Mouse (Mus musculus) 3134 (cell line): ENCODE measurements around the gene Gm867.

Experiments used
- DNase-seq: peaks from one replicate; pipeline ENCODE4 v3.0.0-alpha.2; 2011; ENCODE audit warnings: low spot score; ENCODE audit not compliant: insufficient read length; ENCODE audit errors: extremely low read depth

Gm867 gene

DNA sequence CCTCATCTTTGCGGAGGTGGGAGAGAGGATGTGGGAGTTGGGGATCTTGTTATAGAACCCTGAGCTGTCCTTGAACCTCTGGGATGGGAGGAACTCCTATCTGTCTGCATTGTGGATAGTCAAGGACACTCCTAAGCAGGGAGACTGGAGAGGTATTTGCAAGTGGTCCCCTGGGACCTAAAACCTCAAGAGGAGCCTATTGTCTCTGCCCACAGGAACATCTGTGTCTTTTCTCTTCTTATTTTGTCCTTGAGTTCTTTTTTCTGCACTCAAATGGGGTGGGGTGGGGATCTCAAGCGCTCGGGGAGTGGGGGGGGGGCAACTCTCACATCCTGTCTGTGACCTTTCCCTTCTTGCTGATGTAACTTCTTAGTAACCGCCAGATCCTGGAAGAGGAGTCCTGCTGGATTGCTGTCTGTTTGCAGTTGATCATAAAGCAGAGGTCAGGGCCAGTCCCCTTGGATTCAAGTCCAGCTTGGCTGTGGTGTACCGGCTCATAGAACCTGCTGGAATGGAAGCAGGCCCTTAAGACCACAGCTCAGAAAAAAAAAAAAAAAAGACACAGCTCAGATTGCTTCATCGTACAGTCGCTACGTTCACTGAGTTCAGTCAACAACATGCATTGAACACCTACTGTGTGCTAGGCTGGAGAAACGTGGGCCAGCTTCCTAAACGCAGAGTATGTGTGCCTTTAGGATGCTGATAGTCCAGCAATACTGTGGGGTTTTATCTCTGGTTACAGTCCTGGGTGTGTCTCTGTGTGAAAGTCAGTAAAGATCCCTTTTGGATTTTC, 2.4 kb downstream of the Gm867 start:
- DNase-seq, result no peak

DNA sequence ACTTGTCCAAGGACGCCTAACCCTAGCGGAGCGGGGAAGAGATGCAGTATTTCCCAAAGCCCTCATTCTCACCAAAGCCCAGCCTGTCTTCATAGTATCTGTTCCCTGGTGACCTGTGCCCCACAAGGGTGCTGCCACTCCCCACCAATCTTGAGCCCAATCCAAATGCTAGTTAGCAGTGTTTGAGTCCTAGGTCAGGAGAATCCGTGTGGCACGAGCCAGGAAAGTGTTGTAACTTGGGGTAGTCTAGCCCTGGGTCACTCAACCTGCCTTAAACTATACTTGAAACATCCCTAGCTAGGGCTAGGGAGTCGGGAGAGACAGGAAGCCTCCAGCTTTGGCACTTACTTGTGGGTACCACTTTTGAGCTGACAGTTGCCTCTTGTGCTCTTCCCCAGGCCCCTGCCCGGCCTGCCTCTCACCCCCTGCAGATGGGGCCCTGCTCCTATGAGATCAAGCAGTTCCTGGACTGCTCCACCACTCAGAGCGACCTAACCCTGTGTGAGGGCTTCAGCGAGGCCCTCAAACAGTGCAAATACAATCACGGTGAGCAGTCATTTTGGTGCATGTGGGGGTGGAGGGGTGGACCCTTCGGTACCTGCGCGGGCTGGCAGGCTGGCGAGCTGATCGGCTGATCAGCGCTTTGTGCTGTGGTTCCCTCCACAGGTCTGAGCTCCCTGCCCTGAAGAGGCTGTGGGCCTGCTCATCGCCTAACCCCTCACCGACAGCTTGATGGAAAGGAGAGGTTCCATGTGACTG, 3.4 kb downstream of the Gm867 start:
- DNase-seq, result no peak

DNA sequence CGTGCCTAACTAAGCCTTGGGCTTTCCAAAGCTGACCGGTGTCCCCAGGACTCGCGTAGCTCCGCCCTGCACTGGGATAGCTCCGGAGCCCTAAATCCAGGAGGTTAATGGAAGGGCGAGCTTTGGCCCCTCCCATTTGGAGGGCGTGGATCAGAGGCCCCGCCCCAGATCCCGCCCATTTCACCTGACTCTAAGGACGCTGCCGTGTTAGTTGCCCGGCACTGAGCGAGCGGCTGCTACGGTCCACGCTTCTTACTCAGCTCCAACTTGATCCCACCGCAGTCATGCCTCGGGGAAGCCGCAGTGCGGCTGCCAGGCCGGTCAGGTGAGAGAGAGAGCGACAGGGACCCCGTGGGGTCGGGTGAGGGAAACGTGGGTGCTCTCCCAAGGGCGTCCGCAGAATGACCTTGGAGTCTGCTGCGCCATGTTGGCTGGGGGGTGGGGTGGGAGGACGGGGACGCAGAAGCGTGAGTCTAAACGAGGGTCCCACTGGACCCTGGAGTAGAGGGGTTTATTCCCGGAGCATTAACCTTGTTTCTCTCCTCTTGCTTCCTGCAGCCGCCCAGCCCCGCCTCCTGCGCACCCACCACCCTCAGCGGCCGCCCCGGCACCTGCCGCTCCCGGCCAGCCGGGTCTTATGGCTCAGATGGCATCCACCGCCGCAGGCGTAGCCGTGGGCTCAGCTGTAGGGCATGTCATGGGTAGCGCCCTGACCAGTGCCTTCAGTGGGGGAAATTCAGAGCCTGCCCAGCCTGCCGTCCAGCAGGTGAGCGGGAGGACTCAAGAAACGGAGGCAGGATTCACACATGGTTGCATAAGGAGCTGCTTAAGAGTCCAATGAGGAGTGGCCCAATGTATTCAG, 4.6 kb downstream of the Gm867 start, which contains the start of gene Mmp11:
Gene Mmp11 (minus strand): TSS at position 817 of the 862 bp plus-strand sequence.
- no peak for DNase-seq

DNA sequence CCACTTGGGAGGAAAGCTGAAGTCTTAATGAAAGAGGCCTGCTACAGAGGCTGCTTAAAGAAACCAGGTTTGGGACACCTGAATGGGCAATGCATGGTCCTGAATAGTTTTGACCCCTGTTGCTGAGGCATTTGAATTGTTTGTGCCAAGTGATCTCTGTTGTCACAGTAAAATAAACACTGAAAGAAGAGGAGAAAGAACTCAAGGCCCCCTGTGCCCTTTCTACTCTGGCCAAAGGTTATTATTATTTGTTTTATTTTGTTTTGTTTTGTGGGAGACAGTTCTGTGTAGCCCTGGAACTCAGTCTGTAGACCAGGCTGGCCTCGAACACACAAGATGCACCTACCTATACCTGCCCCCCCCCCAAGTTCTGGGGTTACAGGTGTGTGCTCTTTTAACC, 5.5 kb downstream of the Gm867 start:
- DNase-seq, result no peak

DNA sequence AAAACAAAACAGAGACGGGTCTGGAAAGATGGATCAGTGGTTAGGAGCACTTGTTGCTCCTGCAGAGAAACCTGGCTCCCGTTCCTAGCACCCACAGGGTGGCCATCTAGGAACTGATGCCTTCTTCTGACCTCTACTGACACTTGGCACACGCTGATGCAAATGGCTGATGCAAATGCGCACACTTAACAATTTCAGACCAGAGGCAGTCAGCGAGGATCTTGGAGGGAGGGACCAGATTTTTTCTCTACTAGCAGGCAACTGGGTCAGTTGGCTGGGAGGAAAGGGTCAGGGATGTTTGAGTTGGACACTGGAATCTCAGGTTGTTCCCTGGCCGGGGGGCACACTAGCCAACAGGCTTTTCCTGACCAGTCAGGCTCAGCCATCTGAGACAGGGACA, 7.6 kb downstream of the Gm867 start, which contains the start of gene Chchd10:
Gene Chchd10 (plus strand): TSS at position 240 of the 400 bp plus-strand sequence.
- DNase-seq, result no peak

DNA sequence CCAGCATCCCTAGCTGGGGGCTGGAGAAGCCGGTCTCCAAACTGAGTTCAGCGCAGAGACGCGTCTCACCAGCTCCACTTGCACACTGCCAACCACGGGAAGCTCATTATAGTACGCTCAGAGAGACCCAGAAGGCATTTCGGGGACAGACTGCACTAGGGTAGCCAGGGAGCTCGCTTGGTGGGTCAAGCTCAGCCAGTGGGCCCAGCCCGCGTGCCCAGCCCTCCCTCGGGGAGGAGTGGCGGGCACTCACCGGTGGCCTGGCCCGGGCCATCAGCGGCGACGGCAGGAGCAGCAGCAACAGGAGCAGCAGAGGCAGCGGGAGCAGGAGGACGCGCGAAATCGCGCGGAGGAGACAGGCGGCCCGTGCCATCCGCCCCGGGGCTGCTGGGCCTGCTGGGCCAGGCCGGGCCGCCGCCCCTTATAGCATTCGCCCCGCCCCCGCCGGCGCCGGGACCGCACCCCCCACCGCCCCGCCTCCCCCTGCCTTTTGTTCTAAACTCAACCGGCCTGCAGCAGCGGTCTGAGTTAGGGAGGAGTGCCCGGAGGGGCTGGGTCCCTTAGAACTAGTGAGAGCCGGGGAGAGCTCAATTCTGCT, 8.3 kb downstream of the Gm867 start:
- DNase-seq, result peak; percentile 80

GRCm38 (mm10) chr10:75931311-75931710, 9.2 kb downstream of the Gm867 start:
- DNase-seq, result no peak

DNA sequence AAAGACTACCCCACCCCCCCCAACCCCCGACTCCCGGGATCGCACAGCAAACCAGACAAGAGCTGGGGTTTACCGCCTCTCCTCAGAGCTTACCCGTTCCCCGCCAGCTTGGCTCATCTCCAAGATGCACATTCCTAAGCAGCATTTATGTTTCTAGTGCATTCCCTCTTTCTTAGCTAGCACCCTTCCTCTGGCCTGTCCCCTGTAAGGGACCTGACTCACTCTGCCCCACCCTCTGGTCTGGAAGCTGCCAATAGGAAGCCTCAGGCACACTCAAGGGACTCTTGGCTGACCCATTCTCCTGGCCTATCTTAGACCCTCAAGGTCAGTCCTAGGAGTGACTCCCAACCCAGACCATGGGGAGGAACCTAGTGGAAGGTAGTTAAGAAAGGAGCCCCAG, 10.2 kb downstream of the Gm867 start:
- peak; percentile 81 for DNase-seq

DNA sequence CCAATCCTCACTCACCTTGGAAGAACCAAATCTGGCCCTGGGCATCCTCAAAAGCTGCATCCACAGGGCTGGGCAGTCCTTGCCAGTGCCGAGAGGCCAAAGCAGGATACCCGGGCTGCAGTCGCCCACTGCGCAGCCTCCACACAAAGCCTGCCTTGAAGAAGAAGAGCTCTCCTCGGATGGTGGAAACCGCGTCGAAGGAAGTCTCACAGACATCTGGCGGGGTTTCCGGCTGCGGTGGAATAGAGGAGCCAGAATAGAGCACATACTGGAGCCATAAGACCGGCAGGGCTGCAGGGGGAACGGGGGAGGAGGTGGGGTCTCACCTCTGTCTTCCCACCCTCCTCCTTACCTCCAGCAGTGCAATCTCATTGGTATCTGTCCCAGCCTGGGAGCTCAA, 14.1 kb downstream of the Gm867 start:
- no peak for DNase-seq

- DNase-seq, result no peak
These were observed 16.1 kb downstream of the Gm867 start for GRCm38 (mm10) chr10:75924324-75924723.

DNA sequence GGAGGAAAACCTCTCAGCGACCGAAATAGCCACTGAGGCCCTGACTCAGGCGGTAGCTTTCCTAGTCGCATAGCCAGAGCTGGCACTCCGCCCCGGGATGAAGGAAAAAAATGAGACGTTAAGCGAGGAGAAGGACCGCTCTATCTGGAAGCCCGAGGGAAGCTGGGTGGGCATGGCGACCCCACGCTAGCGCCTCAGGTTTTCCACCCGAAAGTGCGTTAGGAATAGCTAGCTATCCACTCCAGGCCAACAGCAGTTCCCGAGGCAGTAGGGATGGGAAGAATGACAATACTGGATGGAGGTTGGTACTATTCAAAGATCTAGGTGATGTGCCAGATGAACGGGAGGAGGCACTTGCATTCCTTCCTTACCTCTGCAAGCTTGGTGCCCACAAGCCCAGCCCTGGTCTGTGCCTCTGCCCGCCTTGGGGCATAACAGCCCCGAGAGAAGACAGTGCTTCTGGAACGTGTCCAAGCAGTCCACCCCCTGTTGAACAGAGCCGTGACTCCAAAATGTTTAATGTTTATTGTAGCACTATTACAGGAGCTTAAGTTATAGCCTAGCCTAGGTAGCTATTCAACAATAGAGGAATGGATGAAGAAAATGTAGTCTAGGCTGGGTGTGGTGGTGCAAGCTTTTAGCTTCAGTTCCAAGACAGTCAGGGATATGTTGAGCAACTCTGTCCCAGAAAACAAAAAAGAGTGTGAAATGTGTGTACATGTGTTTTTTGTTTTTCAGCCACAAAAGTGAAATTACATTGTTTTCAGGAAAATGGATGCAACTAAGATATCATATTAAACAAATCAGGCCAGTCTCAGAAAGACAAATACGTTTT, 18.5 kb downstream of the Gm867 start:
- DNase-seq, result no peak

DNA sequence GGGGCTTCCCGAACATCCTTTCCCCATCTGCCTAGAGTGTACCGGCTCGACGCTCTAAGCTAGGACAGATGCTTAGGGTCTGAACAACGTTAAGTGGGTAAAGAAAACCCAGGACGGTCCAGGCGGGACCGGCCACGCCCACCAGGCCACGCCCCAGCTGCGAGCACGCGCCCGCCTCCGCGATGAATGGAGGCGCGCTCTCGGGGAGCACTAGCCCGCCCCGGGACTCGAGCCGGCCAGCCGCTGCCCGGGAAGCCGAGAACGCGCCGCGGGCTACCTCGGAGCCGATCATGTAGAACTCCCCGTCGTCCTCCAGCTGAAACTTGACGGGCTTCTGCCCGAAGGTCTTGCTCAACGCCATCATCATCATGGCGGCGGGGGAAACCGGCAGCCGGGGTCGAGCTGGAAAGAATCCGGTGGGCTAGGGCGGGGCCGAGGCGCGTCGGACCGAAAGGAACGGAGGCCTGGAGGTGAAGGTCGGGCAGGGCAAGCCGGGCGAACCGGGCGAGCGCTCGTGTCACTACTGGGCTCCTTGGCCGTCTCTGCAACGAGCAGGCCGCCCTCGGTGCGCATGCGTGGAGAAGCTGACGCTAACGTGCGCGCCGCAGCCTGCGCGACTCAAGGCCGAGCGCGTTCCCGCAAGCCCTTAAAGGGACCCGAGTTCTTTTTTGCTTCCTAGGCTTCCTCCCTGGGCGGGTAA, 19.3 kb downstream of the Gm867 start, which contains the start of gene Smarcb1:
Gene Smarcb1 (minus strand): TSS at position 592 of the 700 bp plus-strand sequence.
- DNase-seq, result peak; percentile 94

DNA sequence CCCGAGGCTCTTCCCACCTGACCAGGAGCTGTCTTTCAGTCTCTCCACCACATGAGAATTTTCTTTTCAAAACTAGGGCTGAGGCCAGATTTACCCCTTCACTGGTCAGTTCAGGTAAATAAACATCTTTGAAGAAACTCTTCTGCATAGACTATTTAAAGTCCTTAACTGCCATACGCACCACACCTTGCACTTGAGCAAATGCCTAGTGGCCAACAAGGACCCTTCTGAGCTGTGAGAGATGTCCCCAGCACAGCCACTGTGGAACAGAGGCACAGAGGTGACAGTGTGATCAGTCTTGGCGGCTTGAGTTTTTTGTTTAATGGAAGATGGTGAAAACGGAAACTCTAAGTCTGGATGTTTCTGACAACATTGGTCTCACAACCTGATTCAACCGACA, 21.4 kb downstream of the Gm867 start:
- no peak for DNase-seq

- DNase-seq, result no peak
These were observed 23.6 kb downstream of the Gm867 start for GRCm38 (mm10) chr10:75916840-75917239.

DNA sequence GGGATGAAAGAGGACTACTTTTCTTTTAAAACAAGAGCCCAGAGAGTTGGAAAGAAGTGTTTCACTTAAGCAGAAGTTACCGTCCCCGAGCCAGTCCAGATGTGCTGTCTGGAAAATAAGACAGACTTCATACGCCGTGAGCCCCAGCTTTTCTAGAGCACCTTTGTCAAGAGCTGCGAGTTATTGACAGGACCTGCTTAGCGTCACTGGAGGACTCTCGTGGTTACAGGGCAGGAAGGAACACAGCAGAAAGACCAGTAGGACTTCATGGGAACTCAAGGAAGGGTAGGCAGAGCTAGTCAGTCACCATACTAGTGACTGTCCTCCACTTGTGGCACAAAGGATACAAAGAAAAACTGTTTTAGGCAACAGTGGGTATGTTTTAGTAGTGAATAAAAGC, 24.9 kb downstream of the Gm867 start:
- no peak for DNase-seq

DNA sequence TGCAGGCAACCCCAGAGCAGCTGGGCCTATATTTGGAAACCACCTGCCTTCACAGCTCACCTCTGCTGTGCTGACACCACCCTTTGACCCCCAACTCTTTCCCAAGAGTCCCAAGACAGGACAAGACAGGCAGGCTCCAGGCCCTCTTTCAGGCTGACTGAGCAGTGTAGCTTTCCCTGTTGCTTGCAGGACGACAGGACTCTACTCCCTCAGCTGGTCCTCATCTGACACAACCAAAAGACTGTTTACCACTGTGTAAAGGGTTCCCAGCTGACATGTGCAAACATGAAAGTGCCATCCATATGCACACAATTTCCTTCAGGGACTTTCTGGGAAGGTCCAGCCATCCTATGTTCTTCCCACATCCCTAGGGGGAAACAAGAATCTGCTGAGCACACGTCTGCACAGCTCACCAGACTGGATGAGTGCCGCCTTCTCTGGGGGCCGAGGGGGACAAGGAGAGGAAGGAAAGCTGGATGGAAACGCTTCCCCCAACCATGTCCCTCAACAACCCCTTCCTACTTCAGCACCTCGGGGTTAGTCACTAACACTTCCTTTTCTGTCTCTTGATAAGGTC, 27.4 kb downstream of the Gm867 start:
- no peak for DNase-seq

- no peak for DNase-seq
These were observed 29.8 kb downstream of the Gm867 start for GRCm38 (mm10) chr10:75910698-75911097.

DNA sequence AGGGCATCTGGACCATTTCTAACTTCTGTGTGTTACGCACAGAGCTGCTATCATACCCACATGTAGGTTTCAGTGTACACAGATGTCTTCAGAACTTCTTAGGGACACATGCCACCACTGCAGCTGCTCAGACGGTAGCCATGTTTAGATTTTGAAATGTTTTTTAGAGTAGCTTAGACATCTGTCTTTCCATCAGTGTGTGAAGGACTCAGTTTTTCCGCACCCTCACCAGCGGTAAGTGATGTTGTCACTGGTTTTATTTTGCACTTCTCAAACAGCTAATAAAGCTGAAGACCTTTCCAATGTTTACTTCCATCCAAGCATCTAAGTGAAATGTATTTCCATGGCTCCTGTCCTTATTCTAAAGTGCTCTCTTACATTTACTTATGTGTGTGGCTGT, 33.6 kb downstream of the Gm867 start:
- DNase-seq, result no peak

GRCm38 (mm10) chr10:75904391-75904790, 36.1 kb downstream of the Gm867 start:
- no peak for DNase-seq
